Mouse (Mus musculus) left cerebral cortex, postnatal 25 days (tissue): ENCODE measurements at regions not wholly inside any gene's neighbourhood (a gene's known extent, or its start where the extent isn't known, plus 50 kb on each side); places are given as distances from the start of the nearest gene placed in this dataset.

Source experiments
- DNase-seq, 2 experiments: peaks; one replicate each; pipeline ENCODE4 v3.0.0; 2022; ENCODE audit warnings: low spot score in 2 of 2, mixed read lengths in 1 of 2
- intact Hi-C: fragments of 180-260 bp; cut with DNase I; formaldehyde crosslinking; loops from one replicate; pipeline ENCODE4 v1.15.1; 2025

DNA sequence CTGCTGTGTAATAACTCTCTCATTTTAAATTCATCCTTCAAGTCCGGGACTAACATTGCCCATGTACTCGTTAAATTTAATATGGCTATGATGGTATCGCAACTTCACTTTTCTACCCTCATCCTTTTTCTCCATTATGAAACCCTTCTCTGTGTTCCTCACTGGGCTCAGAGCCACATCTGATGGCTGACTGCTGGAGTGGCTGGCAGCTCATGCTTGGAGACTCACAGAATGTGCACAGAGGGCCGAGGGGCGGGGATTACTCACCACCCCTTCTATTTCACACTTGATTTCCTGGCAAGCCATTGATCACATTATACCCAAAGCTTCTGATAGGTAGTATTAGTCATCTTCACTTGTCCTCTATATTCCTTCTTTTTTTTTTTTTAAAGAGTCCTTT is 81.1 kb upstream of the Vwde start:
- DNase-seq: peak in 1 of 2 experiments; percentile 64
- intact Hi-C loops: no loop called here

DNA sequence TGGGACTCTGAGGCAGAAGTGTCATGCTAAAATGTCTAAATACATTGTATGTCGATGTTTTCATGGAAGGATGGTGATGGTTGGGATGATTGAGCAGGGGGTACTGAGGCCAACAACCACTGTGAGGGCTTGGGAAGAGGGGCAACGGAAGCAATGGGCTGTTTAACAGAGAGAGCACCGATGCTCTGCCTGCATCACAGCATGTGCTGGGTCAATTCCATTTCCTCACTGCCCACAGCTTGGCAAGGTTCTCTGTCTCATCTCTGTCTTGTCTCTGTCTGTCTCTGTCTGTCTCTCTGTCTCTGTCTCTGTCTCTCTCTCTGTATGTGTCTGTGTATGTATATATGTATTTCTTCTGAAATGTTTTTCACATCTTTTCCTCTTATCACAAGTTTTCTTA is 73.4 kb upstream of the Vwde start:
- intact Hi-C loops: loop anchor here (5.0 to 10.0 kb wide), 6 partner anchors 149 to 537 kb away; partner anchors contain the start of genes Bmt2 and Gpr85

GRCm38 (mm10) chr6:13297110-13297509 is 72.3 kb upstream of the Vwde start:
- intact Hi-C loops: loop anchor here (5.0 to 10.0 kb wide), 6 partner anchors 150 to 538 kb away; partner anchors contain the start of genes Bmt2 and Gpr85
- peak; percentile 31 to 51 for DNase-seq

More for the DNA sequence above, 73.4 kb upstream of the Vwde start:
- no peak for DNase-seq

- intact Hi-C loops: loop anchor here (5.0 to 10.0 kb wide), 6 partner anchors 151 to 539 kb away; partner anchors contain the start of genes Bmt2 and Gpr85
- peak in 1 of 2 experiments; percentile 39 for DNase-seq
These were observed 71.3 kb upstream of the Vwde start for GRCm38 (mm10) chr6:13296041-13296440.

DNA sequence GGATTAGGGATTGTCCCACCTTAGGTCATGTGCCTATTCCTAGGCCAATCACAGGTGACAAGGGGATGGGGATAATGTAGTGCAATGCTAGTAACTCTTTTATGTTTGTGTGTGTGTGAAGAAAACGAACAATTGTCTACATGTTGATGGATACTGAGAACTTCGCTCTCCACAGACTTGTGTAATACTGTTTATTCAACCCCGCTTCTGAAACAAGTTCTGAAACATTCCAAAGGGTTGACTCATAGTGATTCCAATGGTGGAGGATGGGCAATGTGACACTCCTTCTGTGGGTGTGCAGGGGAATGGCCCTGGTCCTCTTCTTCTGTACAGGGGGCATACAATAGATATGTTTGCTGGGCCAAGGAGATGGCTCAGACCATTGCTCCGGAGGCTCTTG is 69.6 kb upstream of the Vwde start:
- no peak for DNase-seq
- intact Hi-C loops: loop anchor here (10.0 kb wide), 3 partner anchors 250 to 540 kb away; partner anchors contain the start of genes Bmt2 and Gpr85

- DNase-seq: no peak
- intact Hi-C loops: loop anchor here (5.0 kb wide), 1 partner anchor 1214 kb away; no protein-coding TSS in a partner anchor
These were observed 63.7 kb upstream of the Vwde start for GRCm38 (mm10) chr6:13288500-13288899.

DNA sequence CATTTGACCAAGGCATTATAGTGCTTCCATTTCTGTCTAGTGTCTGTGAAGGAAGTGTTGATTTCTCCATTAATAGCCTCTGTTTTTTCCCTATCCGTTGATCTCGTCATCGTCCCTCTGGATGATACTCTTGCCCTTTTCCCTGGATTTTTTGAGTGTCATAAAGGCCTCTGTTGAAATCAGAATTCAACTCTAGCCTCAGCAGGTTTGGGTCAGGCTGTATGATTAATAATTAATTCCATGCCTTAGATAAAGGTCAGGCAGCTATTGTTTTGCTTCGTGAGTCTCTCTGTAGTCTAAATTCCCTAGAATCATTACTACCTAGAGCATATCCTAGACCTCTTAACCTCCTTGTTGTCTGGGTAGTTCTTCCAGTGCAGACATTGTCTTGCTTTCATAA is 63.0 kb upstream of the Vwde start:
- DNase-seq: no peak
- intact Hi-C loops: loop anchor here (5.0 kb wide), 1 partner anchor 1214 kb away; no protein-coding TSS in a partner anchor

DNA sequence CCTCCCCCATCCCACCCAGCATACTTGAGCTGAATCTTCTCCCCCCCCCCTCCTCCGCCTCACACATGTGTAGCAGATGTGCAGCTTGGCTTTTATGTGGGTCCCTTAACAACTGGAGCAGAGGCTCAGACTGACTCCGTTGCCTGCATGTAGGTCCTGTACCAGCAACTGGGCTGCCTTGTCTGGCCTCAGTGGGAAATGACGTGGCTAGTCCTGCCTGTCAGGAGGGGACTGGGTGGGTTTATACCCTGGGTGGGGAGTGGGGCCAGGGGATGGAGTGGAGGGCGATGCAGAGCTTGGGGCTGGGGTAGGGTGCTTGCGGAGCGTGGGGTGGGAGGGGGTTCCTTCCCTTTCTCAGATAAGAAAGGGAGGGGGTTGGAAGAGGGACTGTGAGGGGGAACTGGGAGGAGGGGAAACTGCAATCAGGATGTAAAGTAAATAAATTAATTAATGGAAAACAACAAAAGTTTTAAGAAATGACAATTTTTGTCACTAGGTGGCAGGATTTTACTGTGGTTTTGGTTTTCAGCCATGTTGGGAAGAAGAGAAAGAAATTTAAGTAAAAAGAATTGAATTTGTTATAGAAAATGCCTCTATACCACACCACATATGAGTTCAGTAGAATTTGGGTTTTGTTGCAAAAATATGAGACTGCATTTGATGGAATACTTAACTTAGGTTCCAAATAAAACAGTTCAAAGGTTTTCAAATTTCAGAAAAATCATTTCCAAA is 61.9 kb upstream of the Vwde start:
- no peak for DNase-seq
- intact Hi-C loops: loop anchor here (1.0 to 5.0 kb wide), 2 partner anchors 921 to 1216 kb away; no protein-coding TSS in a partner anchor

GRCm38 (mm10) chr6:13280835-13281234 is 56.1 kb upstream of the Vwde start:
- intact Hi-C loops: loop anchor here (5.0 kb wide), 2 partner anchors 119 to 964 kb away; no protein-coding TSS in a partner anchor
- DNase-seq: peak; percentile 49 to 52
